8 mouse cellular contexts compared by ENCODE assay signal in genomic region chr9:62810095-62810494, GRCm38 (mm10). TPM values are rescaled to one million over a fixed set of nuclear protein-coding genes. Genes with fewer than 3 reads are reported as not detected.
DNase-seq lines count a peak whose midpoint lies in the region; ATAC-seq and TF ChIP-seq lines count a peak whose summit lies in the region.

No protein-coding gene starts in this region.

- H3K9me3 ChIP-seq in embryonic facial prominence, embryonic 14.5 days (ENCODE audit: control insufficient read depth, low read length): no peaks in the 10 kb centered on the region
- no peaks in the 10 kb centered on the region for H3K9me3 ChIP-seq in intestine, postnatal 0 days (ENCODE audit: control insufficient read depth)
- H3K9me3 ChIP-seq in neural tube, embryonic 14.5 days (ENCODE audit: control insufficient read depth, low read length): no peaks in the 10 kb centered on the region

- H3K36me3 ChIP-seq in liver, adult 2 months (ENCODE audit: control insufficient read depth, insufficient read depth, low read length): no peaks in the 10 kb centered on the region
- no peaks in the 10 kb centered on the region for H3K36me3 ChIP-seq in embryonic facial prominence, embryonic 14.5 days (ENCODE audit: control insufficient read depth, insufficient read depth, low read length)
- H3K36me3 ChIP-seq in intestine, postnatal 0 days (ENCODE audit: control insufficient read depth, insufficient read depth): no peaks in the 10 kb centered on the region
- no peaks in the 10 kb centered on the region for H3K36me3 ChIP-seq in neural tube, embryonic 14.5 days (ENCODE audit: control insufficient read depth, insufficient read depth, low read length)

- peak overlapping the region; percentile 83; the same call in 1 of the 2 replicates for H3K4me3 ChIP-seq in liver, adult 2 months (ENCODE audit: insufficient read depth, low read depth, low read length)
- peak overlapping the region; percentile 99 for H3K4me3 ChIP-seq in embryonic facial prominence, embryonic 14.5 days (ENCODE audit: low read depth, low read length)
- H3K4me3 ChIP-seq in intestine, postnatal 0 days (ENCODE audit: low read depth, low read length): peak overlapping the region; percentile 97
- peak overlapping the region; percentile 94 for H3K4me3 ChIP-seq in neural tube, embryonic 14.5 days (ENCODE audit: low read depth, low read length)

- no peak for TF ChIP-seq POLR2A in liver, adult 2 months (IDR thresholded peaks at IDR 0.05; ENCODE audit: extremely low read depth, insufficient read depth, low read length)

- H3K4me2 ChIP-seq in embryonic facial prominence, embryonic 14.5 days (ENCODE audit: low read depth, low read length): peak overlapping the region; percentile 86
- peak overlapping the region; percentile 90 for H3K4me2 ChIP-seq in intestine, postnatal 0 days (replicated peaks; ENCODE audit: low read depth)
- H3K4me2 ChIP-seq in neural tube, embryonic 14.5 days (ENCODE audit: low read depth, low read length): peak overlapping the region; percentile 60

- peaks cover 6% of the 10 kb centered on the region for H3K4me1 ChIP-seq in liver, adult 2 months (ENCODE audit: control insufficient read depth, insufficient read depth, low read length)
- H3K4me1 ChIP-seq in embryonic facial prominence, embryonic 14.5 days (ENCODE audit: control insufficient read depth, insufficient read depth, low read length): peaks cover 12% of the 10 kb centered on the region; the same call in 1 of the 2 replicates
- H3K4me1 ChIP-seq in intestine, postnatal 0 days (replicated peaks; ENCODE audit: control insufficient read depth, insufficient read depth, low read length): no peaks in the 10 kb centered on the region; the same call in 1 of the 2 replicates
- H3K4me1 ChIP-seq in neural tube, embryonic 14.5 days (ENCODE audit: control insufficient read depth, insufficient read depth, low read length): peaks cover 17% of the 10 kb centered on the region

- H3K27me3 ChIP-seq in liver, adult 2 months (ENCODE audit: control insufficient read depth, insufficient read depth, low read length): no peaks in the 10 kb centered on the region
- H3K27me3 ChIP-seq in embryonic facial prominence, embryonic 14.5 days (replicated peaks; ENCODE audit: control insufficient read depth, insufficient read depth, low read length): no peaks in the 10 kb centered on the region
- H3K27me3 ChIP-seq in intestine, postnatal 0 days (replicated peaks; ENCODE audit: control insufficient read depth, insufficient read depth, low read length): no peaks in the 10 kb centered on the region
- H3K27me3 ChIP-seq in neural tube, embryonic 14.5 days (ENCODE audit: control insufficient read depth, insufficient read depth, low read length): no peaks in the 10 kb centered on the region

- H3K9ac ChIP-seq in liver, adult 2 months (ENCODE audit: low read depth, low read length): no peak overlapping the region
- peak overlapping the region; percentile 94 for H3K9ac ChIP-seq in embryonic facial prominence, embryonic 14.5 days (ENCODE audit: low read depth, low read length)
- peak overlapping the region; percentile 94 for H3K9ac ChIP-seq in intestine, postnatal 0 days (ENCODE audit: low read depth, low read length)
- peak overlapping the region; percentile 97 for H3K9ac ChIP-seq in neural tube, embryonic 14.5 days (replicated peaks; ENCODE audit: low read depth, low read length)

- no peak for DNase-seq in liver, adult 2 months (ENCODE audit: extremely low read depth, low read depth, low spot score)
- no peak for DNase-seq in liver
- DNase-seq in embryonic facial prominence, embryonic 14.5 days (ENCODE audit: low spot score): no peak
- no peak for DNase-seq in frontal cortex, postnatal 36 days (ENCODE audit: low spot score in 2 of 2)
- no peak for DNase-seq in thymus, postnatal 4 days
- DNase-seq in thymus, adult 18-20 months: no peak

- 17% methylated on average over 8 of the region's 8 CpGs for WGBS in liver, adult 2 months
- 20% methylated on average over 8 of the region's 8 CpGs for WGBS in embryonic facial prominence, embryonic 14.5 days
- WGBS in intestine, postnatal 0 days: 13% methylated on average over 8 of the region's 8 CpGs
- 18% methylated on average over 8 of the region's 8 CpGs for WGBS in neural tube, embryonic 14.5 days

- no peak overlapping the region for H3K27ac ChIP-seq in liver, adult 2 months (replicated peaks; ENCODE audit: insufficient read depth, low read depth, low read length)
- no peak overlapping the region for H3K27ac ChIP-seq in embryonic facial prominence, embryonic 14.5 days (replicated peaks; ENCODE audit: low read depth, low read length)
- H3K27ac ChIP-seq in intestine, postnatal 0 days (ENCODE audit: low read depth, low read length): no peak overlapping the region
- no peak overlapping the region for H3K27ac ChIP-seq in neural tube, embryonic 14.5 days (ENCODE audit: low read depth, low read length)

- peaks cover 24% of the 10 kb centered on the region for H3K79me2 ChIP-seq in liver, adult 2 months (ENCODE audit: control insufficient read depth, insufficient read depth, low read length)

- no peak for ATAC-seq in embryonic facial prominence, embryonic 14.5 days (ENCODE audit: low read depth)
- no peak for ATAC-seq in intestine, postnatal 0 days
- ATAC-seq in neural tube, embryonic 14.5 days (ENCODE audit: low read depth): no peak

- no peak for TF ChIP-seq CTCF in liver, adult 2 months (IDR thresholded peaks at IDR 0.05; ENCODE audit: low read depth, low read length)
- TF ChIP-seq CTCF in intestine, postnatal 0 days (IDR thresholded peaks at IDR 0.05; ENCODE audit: low read depth): no peak

RNA-seq across cellular contexts. Expression of gene Fem1b, which starts 1.6 kb away (rescaled TPM):
- total RNA-seq in liver, adult 2 months (2014; rRNA removed): 12.4 and 12.7 TPM in 2 replicates
- polyA plus RNA-seq in liver, adult 2 months (2012; rRNA removed): 3.2 and 3.3 TPM in 2 replicates
- polyA plus RNA-seq in embryonic facial prominence, embryonic 14.5 days (2014; fragmentation: Nextera tagmentation; extraction: Ambion mirVana): 31.8 and 32.0 TPM in 2 replicates
- polyA plus RNA-seq in intestine, postnatal 0 days (2015; fragmentation: Nextera tagmentation; extraction: Ambion mirVana): 8.9 and 9.2 TPM in 2 replicates
- polyA plus RNA-seq in neural tube, embryonic 14.5 days (2014; fragmentation: Nextera tagmentation; extraction: Ambion mirVana): 77.7 and 90.1 TPM in 2 replicates

RNA-seq across cellular contexts. Expression of gene Cln6, which starts 28.5 kb away (rescaled TPM):
- 1.2 and 2.3 TPM in 2 replicates for total RNA-seq in liver, adult 2 months (2014; rRNA removed)
- 4.6 and 9.1 TPM in 2 replicates for polyA plus RNA-seq in liver, adult 2 months (2012; rRNA removed)
- 19.0 and 20.6 TPM in 2 replicates for polyA plus RNA-seq in embryonic facial prominence, embryonic 14.5 days (2014; fragmentation: Nextera tagmentation; extraction: Ambion mirVana)
- polyA plus RNA-seq in intestine, postnatal 0 days (2015; fragmentation: Nextera tagmentation; extraction: Ambion mirVana): 60.3 and 63.3 TPM in 2 replicates
- 5.3 TPM in 2 replicates for polyA plus RNA-seq in neural tube, embryonic 14.5 days (2014; fragmentation: Nextera tagmentation; extraction: Ambion mirVana)

RNA-seq across cellular contexts. Expression of gene Calml4, which starts 47.8 kb away (rescaled TPM):
- total RNA-seq in liver, adult 2 months (2014; rRNA removed): 0.54 and 3.4 TPM in 2 replicates
- 0.46 and 1.8 TPM in 2 replicates for polyA plus RNA-seq in liver, adult 2 months (2012; rRNA removed)
- polyA plus RNA-seq in embryonic facial prominence, embryonic 14.5 days (2014; fragmentation: Nextera tagmentation; extraction: Ambion mirVana): 16.5 and 19.8 TPM in 2 replicates
- polyA plus RNA-seq in intestine, postnatal 0 days (2015; fragmentation: Nextera tagmentation; extraction: Ambion mirVana): 597 and 634 TPM in 2 replicates
- polyA plus RNA-seq in neural tube, embryonic 14.5 days (2014; fragmentation: Nextera tagmentation; extraction: Ambion mirVana): 7.5 and 7.6 TPM in 2 replicates

Comparison
In these comparisons a context has a peak if more than half of its experiments do, and no peak if none do; other contexts are left out.
1. RNA of gene Calml4, which starts 47.8 kb away (polyA plus RNA-seq): 597 to 634 TPM in intestine, postnatal 0 days; 16.5 to 19.8 TPM in embryonic facial prominence, embryonic 14.5 days, 7.5 to 7.6 TPM in neural tube, embryonic 14.5 days and 0.46 to 1.8 TPM in liver, adult 2 months; every median in the first group is over 10 times any median in the second.
2. Peak in every context shown above with its lines, with median percentiles within 50 percentile points of each other: H3K4me3 ChIP-seq and H3K4me2 ChIP-seq.